Mouse (Mus musculus): ENCODE measurements around the gene Sult1d1.
"Not testable (repeated sequence)": the region's sequence is repeated elsewhere in the genome, so short reads cannot be mapped to it uniquely, and the experiment has no call there.

Gene Sult1d1

DNA sequence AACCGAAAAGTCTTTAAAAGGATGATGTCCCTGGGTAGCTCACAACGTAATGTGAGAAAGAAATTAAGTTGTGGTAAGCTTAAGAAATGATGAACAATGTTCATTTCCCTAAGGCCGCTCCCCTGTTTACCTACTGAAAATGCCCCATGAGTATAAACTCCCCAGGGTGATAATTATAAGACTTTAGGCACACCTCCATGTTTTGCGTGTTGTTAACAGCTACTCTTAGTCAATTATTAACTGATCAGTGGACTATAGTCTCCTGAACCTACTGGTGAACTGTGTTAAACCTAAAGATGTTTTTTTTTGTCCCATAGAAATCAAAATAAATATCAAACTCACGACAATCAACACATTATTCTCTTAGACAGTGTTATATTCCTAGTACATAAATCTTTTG, at the start of gene Sult1d1:
Gene Sult1d1, minus strand, starts transcription at position 183 of the 400 bp plus-strand sequence.
- no peak for DNase-seq (ENCODE audit: low read depth, low spot score)

DNA sequence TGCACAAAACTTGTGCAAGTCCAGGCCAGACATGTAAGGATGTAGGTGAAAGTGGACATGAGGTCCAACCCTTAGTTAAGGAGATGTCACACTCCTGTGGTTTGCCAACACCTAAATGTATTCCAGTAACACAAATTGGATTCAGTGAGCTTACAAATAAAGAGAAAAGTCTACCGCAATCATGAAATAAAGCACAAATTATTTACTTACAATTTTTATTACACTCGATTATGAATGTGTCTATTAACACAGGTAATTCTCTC, 46.2 kb upstream of the Sult1d1 start:
- no peak for DNase-seq (ENCODE audit: low read depth, low spot score)

DNA sequence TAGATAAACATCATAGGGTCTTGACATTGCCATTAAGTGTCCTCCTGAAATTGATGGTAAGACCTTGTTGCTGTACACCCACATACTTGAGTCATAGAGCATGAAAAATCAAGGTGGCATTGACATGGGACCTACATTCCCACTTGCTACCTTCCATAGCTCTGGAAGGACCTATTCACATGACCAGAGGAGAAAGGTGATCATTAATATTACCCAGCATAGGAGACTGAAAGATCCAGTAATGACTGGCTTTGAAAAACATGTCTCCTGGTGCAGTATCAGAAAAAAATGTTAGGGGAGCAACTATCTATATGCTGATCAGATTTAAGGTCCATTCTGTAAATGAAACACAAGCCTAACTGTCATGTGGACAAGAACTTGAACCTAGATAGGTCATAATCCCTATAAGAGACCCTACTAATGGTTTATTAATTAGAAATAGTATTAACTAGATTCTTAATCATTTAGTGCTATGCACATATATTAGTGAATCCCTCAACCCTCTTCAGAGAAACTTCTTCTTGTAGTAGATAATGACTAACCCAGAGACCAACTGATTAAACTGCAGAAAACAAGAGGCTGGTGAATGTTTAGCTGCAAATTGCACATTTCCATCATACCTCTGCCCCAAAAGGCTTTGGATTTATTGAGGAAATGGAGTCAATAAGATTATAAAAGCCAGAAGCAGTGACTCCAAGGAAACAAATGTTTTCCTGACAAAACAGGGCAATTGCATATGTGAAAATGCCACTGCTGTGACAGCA, 45.7 kb upstream of the Sult1d1 start:
- no peak for DNase-seq (ENCODE audit: low read depth, low spot score)

DNA sequence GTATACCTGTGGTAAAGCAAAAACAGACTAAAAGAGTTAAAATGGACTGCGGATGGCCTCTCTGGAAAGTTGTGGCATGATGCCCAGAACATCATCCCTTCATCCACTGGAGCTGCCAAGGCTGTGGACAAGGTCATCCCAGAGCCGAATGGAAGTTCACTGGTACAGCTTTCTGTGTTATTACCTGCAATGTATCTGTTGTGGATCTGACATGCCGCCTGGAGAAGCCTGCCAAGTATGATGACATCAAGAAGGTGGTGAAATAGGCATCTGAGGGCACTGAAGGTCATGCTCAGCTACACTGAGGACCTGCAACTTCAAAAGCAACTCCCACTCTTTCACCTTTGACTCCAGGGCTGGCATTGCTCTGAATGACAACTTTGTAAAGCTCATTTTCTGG, 32.2 kb upstream of the Sult1d1 start:
- DNase-seq (ENCODE audit: low read depth, low spot score): no peak

DNA sequence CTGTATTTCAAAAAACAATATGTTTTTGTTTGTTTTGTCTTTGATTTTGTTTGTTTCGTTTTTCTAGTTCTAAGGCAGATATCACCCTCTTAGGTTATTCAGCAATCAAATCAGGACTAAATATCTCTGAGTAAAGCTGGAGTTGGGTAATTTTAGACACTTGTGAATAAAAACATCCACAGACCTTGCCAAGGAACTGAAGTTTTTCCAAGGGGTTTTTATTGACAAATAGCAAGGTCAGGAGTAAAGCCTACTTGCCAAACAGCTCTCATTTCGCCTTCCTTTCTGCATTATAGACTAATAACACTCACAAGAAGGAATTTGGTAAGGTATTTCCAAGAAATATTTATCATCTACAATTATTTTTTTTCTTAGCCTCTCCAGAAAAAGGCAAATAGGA, 29.1 kb upstream of the Sult1d1 start:
- no peak for DNase-seq (ENCODE audit: low read depth, low spot score)

DNA sequence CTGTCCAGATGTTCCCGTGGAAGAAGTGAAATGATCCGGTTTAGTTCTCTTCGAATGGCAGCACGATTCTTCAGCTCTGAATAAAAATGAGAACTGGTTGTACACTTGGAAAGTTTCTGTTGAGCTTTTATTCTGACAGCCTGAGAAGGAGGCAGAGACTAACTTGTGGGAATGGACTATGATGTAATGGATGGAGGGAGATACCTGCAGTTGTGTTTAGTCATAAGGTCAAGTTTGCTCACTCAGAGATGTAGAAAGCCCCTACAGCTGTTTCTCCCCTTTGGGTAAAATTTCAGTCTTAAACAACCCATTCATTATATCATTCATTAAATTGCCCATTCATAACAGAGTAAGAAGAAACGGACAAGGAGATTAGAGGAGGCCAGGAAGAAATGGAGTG, 22.7 kb upstream of the Sult1d1 start, which contains the start of gene Sult1e1:
Gene Sult1e1, minus strand, starts transcription at position 101 of the 400 bp plus-strand sequence.
- DNase-seq (ENCODE audit: low read depth, low spot score): no peak

DNA sequence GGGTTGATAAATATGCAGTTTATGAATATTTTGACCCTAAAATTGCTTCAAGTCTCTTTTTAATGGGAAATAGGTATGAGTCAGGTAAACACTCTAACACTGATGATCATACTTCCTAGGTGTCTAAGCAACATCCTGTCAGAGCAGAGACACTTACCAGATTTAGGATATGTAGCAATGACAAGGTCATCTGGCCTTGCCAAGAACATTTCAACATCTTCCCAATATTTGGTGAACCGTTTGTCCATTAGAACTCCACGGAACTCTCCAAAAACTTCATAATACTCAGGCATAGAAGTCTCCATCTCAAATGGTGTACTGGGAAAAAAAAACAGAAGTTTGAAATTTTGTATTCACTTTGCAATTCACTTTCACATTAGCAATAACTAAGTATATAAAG, 21.1 kb upstream of the Sult1d1 start:
- DNase-seq (ENCODE audit: low read depth, low spot score): no peak

DNA sequence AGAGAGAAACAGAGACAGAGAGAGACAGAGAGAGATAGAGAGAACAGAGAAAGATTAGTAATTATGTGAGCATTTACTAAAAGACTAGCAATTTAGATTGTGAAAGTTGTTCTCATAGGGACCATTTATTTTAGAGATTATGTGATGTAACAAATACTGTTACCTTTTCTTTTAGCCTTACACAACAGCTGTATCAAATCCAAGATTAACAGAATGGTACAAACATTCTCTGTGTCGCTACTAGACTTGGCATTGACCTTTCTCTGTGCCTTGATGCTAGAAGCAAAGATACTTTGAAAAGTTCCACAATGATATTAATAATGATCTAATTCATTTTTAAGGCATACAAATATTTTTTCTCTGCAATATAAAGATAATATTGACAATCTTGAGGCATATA, 11.6 kb upstream of the Sult1d1 start:
- no peak for DNase-seq (ENCODE audit: low read depth, low spot score)

DNA sequence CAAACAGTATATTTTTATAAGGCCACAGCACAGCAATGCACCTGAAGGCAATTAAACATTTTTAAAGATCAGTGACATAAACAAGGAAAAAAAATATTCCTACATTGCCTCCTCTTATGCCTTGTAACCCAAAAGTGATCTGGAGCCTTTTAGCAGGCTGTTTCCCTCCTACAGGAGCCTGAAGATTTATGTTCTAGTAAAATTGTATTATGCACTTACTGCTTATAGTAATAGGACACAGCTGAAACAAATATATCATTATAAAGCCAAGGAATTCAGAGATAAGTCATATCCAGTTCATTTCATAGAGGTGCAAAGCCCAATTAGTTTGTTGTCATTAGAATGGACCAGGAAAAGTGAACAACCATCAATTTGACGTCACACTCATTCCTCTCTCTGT, 5.3 kb upstream of the Sult1d1 start:
- DNase-seq (ENCODE audit: low read depth, low spot score): no peak

DNA sequence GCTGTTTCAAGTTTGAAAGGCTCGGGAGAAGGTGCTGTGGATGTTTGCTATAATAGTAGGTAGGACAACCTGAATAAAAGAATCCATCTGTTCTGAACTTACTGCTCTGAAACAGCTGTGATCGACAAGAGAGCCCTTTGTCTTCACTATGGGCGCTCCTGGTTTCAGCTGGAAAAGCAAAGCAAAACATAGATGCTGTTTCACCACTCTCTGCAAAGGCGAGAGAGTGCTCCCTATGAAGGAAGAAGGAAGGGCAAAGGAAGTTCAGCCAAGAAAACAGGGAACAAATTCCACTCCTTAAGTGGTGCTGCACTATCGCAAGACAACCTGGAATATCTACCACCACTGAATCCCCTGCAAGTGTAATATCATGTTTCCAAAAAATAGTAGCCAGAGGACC, 4.7 kb upstream of the Sult1d1 start:
- no peak for DNase-seq (ENCODE audit: low read depth, low spot score)

DNA sequence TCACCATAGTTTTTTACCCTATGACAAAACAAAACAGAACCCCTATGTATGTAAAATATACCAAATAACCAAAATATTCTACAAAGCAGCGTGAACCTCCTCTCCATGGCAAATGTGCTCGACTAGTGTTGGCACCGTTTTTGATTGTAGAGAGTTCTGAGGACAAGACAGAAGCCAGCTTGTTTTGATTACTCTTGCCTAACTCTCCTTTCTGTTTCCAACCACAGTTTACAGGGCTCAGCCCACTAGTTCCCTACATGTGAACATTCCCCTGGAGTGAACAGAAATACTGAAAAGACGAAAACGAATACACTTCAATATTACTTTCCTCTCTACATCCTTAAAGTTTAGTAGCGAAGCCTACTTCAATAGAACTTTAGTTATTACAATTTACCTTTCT, 4.0 kb upstream of the Sult1d1 start:
- DNase-seq (ENCODE audit: low read depth, low spot score): no peak

DNA sequence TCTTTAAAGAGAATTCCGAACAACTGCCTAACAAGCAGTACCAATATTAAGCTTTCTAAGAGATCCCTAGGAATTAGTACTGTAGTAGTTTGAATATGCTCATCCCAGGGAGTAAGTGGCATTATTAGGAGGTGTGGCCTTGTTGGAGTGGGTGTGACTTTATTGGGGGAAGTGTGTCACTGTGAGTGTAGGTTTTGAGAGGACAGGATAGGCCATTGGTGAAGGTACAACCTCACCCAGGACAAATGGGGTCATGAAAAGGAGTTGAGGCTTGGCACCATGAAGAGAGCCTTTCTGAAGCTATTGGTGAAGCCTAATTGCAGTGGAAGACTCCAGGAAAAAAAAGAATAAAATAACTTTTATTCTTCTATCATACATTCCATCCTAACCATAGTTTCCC, 1.5 kb downstream of the Sult1d1 start:
- DNase-seq (ENCODE audit: low read depth, low spot score): no peak

DNA sequence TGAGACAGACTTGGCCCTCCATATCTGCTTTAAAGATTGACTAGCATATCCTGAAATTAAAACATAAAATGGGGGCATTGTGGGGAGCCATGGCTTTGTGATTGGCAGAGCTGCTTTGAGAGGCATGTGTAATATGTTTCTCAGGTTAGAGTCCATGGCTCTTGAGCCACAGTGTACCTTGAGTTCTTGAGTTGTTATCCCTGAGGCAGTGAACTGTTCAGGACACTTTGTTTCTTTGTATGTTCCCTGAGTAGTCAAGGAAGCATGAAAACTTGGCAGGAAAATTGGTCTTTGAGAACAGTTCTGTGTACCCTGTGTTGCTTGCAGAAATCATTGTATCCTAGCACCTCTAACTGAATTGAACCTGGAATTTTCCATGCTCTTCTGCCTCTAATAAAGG, 5.9 kb downstream of the Sult1d1 start:
- DNase-seq (ENCODE audit: low read depth, low spot score): no peak

DNA sequence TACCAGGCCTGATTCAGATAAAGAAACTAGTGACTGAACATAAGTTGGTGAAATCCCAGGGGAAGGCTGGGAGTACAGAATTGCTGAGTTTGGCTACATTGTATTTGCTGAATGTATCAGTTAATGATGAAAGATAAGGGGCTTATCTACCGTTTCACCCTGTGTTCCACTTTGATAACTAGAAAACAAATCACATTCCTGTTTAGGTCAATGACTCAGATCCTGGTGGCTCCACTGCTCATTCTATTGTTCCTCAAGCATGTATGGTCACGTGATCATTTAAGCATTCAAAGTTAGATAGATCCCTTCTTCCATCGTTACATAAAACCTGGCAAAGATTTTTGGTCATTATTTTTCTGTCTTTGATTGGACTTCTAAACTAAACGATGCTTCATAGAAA, 6.3 kb downstream of the Sult1d1 start:
- DNase-seq (ENCODE audit: low read depth, low spot score): no peak

DNA sequence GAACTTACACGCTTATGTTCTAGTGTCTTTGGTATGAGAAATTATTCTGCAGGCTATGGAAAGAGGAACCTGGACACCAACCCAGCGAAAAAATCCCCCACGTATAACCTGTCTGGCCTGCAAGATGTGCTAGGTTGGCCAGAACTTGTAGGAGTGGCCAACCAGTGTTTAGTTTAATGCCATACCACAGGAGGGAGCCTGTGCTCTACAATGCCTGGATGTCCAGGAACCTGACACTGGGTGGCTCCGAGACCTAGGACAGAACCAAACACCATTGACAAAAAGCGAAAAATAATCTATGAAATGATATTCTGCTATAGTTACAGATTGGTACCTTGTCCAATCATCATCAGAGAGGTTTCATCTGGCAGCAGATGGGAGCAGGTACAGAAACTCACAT, 8.7 kb downstream of the Sult1d1 start:
- no peak for DNase-seq (ENCODE audit: low read depth, low spot score)

DNA sequence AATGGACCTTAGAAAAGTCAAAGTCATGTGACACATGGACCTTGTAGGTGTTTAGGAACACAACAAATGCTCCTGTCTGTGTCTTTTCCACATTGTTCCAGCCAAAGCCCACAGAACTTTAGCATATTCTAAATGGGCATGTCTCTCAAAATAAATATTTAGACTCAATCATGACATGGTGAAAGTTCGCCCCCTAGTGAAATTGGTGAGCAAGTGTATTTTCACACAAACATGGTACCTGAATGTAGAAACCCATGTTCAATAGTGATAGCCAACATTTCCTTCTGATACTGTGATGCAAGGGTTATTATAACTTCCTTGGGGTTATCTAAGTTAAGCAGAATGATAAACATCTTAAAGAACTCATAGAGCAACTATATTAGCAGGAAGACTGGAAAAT, 17.9 kb downstream of the Sult1d1 start:
- no peak for DNase-seq (ENCODE audit: low read depth, low spot score)

DNA sequence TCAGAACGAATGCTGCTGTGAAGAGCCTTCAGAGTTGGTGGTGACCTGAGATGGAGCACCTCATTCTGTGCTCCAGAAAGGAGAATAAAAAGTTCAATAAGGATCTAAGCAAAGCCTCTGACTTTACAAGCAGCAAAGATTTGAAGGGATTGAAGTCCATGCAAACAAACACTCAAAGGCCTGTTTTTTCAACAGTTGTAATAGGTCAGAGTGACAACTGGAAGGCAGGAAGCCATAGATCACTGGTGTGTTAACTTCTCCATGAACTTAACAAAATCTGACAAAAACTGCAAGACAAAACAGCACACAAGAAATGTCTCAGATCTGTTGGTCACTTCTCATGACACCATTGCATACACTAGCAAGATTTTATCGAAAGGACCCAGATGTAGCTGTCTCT, 30.7 kb downstream of the Sult1d1 start, which contains the start of gene Sult1b1:
Gene Sult1b1, minus strand, starts transcription at position 85 of the 400 bp plus-strand sequence.
- DNase-seq (ENCODE audit: low read depth, low spot score): no peak

DNA sequence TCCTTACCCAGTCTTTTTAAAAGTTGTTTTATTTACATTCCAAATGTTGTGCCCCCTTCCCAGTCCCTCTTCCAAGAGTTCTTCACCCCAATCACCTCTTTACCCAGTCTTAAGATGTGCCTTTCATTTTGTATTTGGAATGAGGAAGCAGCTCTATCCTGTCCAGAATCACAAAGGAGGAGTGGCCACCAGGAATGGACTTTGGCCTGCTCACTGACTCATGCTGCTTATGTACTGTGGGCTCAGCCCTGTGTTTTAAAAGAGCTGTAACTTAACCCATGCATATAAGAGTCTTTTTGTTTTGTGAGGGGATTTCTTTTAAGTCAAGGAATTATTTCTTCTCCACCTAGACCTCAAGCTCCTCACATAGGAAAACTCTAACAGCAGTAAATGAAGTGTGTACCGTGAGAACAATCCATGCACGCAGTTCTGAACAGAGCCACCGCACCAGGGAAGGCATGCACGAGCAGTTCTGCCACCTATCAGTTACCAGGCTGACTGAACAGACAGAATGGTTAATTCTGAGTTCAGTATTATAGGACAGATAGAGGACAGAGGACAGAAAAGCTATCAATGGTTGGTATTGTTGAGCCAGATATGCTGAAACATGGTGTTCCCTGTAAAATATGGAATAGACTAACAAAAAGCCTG, 32.7 kb downstream of the Sult1d1 start:
- DNase-seq (ENCODE audit: low read depth, low spot score): no peak

DNA sequence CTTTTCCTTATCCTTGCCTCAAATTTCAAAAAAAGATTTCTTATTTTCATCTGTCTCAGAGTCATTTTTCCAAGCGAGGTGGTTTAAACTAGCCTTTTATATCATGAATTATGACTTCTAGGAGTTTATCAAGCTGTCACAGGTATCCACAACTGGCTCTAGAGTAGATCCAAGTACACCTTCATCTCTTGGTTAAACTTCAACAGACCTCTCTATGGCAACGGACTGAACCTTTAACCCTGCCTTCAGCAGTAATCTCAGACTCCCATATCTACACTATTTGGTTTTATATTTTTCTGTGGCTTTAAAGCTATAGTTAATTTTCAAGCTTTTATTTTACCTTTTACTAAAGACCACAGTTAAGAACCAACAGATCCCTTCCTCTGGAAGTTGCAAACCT, 36.5 kb downstream of the Sult1d1 start:
- DNase-seq (ENCODE audit: low read depth, low spot score): no peak

DNA sequence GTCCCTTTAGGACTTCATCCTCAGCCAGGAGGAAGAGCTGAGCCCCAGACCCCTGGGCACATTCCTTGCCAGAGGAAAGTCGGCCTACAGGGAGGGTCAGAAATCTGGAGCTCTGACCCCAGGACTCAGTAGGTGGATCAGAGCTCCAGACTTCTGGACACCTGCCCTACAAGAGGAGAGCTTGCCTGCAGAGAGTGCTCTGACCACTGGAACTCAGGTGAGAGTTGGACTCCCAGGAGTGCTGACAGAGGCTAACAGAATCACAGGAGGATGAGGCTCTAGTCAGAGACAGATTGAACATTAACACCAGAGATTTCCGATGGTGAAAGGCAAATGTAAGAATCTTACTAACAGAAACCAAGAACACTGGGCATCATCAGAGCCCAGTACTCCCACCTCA, 45.3 kb downstream of the Sult1d1 start:
- not testable (repeated sequence) for DNase-seq (ENCODE audit: low read depth, low spot score)

DNA sequence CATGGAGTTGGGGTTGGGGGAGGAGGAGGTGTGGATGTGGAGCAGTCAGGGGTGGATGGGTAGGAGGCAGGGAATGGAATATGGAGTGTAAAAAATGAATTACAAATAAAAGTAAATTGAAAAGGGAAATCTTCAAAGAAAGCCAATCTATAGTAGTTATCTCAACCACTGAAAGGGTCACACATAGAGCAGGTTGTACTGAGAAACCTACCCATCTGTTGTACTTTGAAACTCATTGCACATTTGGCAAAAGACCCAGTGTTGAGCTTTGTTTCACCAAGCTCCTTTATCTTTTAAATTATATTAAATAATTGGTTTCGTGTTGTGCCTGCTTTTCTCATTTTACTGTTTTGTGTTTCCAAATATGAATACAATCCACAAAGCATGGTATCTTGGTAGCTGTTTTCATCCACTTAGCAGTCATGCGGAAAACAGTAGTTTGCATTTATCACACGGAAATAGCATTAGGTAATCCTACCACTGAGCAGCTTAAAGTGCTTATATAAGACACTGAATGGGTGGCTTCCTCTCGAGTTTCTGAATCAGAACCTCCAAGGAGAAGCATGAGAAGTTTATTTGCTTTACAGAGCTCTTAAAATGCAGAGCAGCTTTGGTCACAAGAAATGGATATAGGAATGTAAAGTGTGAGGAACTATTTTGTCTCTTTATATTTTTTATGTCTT, 62.9 kb downstream of the Sult1d1 start:
- DNase-seq (ENCODE audit: low read depth, low spot score): no peak
